Mouse (Mus musculus) inflammation-experienced regulatory T-cells, adult 16 weeks (primary cell): Measurements from ENCODE around the gene Knl1. TPM values are rescaled to one million over a fixed set of nuclear protein-coding genes. Genes with fewer than 3 reads are reported as not detected.

Experiments used
- polyA plus RNA-seq: library from polyadenylated mRNA; unstranded; fragments of 100-300 nt; shearing (Covaris generic); gene quantifications from one replicate; pipeline ENCODE4 v1.2.1, GENCODE M21; 2017

Knl1 gene
- polyA plus RNA-seq, result 3.4 TPM

GRCm38 (mm10) chr2:119046649-119047611 lies at the start of gene Knl1:
TSS of gene Knl1 (plus strand) at chr2:119047119.

GRCm38 (mm10) chr2:119028941-119029551 lies 17.9 kb upstream of the Knl1 start, which contains the start of gene Ccdc32:
TSS of gene Ccdc32 (minus strand) at chr2:119029393.

GRCm38 (mm10) chr2:119034656-119035396 lies 12.1 kb upstream of the Knl1 start, which contains the start of gene Rpusd2:
TSS of gene Rpusd2 (plus strand) at chr2:119034790.

GRCm38 (mm10) chr2:119112438-119113112 lies 65.7 kb downstream of the Knl1 start, which contains the start of gene Rad51:
TSS of gene Rad51 (plus strand) at chr2:119112793.

Other genes with a start within 250 kb of the Knl1 start
- 13.7 TPM for gene Knstrn, start 233.1 kb upstream of the Knl1 start, polyA plus RNA-seq
- 84.0 TPM for gene Ivd, start 185.2 kb upstream of the Knl1 start, polyA plus RNA-seq
- gene Bahd1, start 146.7 kb upstream of the Knl1 start, polyA plus RNA-seq, result 2.2 TPM
- 4.7 TPM for gene Chst14, start 120.6 kb upstream of the Knl1 start, polyA plus RNA-seq
- 27.1 TPM for gene Ccdc32, start 17.7 kb upstream of the Knl1 start, polyA plus RNA-seq
- 3.0 TPM for gene Rpusd2, start 12.3 kb upstream of the Knl1 start, polyA plus RNA-seq
- 8.4 TPM for gene Rad51, start 65.7 kb downstream of the Knl1 start, polyA plus RNA-seq
- 25.7 TPM for gene Rmdn3, start 109.9 kb downstream of the Knl1 start, polyA plus RNA-seq
- gene Gchfr, start 120.7 kb downstream of the Knl1 start, polyA plus RNA-seq, result not detected
- gene Gm14137, start 127.4 kb downstream of the Knl1 start, polyA plus RNA-seq, result 0.90 TPM
- gene Zfyve19, start 161.5 kb downstream of the Knl1 start, polyA plus RNA-seq, result 69.5 TPM
- gene Dnajc17, start 161.7 kb downstream of the Knl1 start, polyA plus RNA-seq, result 16.6 TPM
- gene Ppp1r14d, start 182.8 kb downstream of the Knl1 start, polyA plus RNA-seq, result not detected
- gene Spint1, start 190.2 kb downstream of the Knl1 start, polyA plus RNA-seq, result 0.44 TPM
- 0.56 TPM for gene Rhov, start 224.2 kb downstream of the Knl1 start, polyA plus RNA-seq
- gene Vps18, start 241.6 kb downstream of the Knl1 start, polyA plus RNA-seq, result 21.5 TPM